Mouse (Mus musculus): ENCODE data around the gene Osbpl6. TPM values are rescaled to one million over a fixed set of nuclear protein-coding genes. Genes with fewer than 3 reads are reported as not detected.

Gene Osbpl6
- total RNA-seq, 2 experiments from 2014 or later, result 12.0 to 15.2 TPM

- DNase-seq, result no peak
Measured at GRCm38 (mm10) chr2:76421411-76421924, 15.2 kb downstream of the Osbpl6 start.

- DNase-seq, result no peak
Measured at GRCm38 (mm10) chr2:76426816-76427215, 20.5 kb downstream of the Osbpl6 start.

- DNase-seq, result no peak
Measured at GRCm38 (mm10) chr2:76429318-76429717, 23.0 kb downstream of the Osbpl6 start.

GRCm38 (mm10) chr2:76429855-76430254 is 23.5 kb downstream of the Osbpl6 start:
- DNase-seq, result no peak

DNA sequence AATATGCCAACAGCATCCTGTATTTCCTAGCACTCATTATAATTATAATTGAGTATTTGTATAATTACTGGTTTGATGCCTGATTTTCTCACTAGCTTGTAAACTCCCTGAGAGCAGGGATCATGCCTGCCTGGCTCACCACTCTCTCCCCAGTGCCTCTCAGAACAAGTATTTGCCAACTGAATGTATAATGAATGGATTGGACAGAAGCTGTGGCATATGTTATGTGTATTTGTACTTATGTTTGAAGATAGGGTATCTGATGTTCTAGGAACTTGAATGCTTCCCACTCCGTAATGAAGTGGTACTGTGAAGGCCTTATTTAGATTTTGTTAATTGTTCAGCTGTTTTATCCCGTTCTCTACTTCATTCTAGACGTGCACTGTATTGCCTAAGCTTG is 24.2 kb downstream of the Osbpl6 start:
- no peak for DNase-seq

GRCm38 (mm10) chr2:76434224-76434623 is 27.9 kb downstream of the Osbpl6 start:
- no peak for DNase-seq

GRCm38 (mm10) chr2:76435667-76436239 is 29.4 kb downstream of the Osbpl6 start:
- DNase-seq, result no peak

GRCm38 (mm10) chr2:76437372-76437771 is 31.1 kb downstream of the Osbpl6 start:
- no peak for DNase-seq

DNA sequence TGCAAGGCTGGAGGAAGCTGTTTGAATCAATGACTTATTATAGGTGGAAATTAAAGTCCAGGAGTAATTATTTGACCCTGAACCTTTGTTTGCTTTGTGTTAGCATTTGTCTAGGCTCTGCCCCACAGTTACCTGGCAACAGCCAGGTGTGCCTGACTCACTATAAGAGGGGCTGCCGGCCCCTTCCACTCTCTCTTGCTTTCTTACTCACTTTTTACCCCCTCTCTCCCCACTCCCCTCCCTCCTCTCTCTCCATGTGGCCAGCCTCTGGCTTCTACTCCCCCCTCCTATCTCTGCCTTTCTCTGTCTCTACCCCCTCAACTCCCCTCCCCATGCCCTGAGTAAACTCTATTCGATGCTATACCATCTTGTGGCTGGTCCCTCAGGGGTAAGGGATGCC is 33.2 kb downstream of the Osbpl6 start:
- no peak for DNase-seq

DNA sequence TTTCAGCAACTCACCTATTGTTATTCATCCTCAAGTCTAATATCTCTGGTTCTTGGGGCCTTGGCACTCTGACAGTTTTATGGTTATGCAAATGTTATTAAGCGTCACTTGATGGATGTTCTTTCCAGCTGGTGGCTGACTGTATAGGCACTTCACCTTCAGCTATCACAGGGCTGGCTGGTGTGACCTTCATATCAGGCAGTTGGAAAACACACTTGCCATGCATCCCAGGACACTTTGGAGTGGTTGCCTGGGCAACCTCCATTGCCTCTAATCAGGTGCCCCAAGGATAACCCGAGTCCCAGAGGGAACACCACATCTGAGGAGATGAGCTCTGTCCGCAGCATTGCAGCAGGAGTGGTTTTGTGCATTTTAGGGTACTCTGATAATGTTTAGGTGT is 35.8 kb downstream of the Osbpl6 start:
- peak; percentile 28 for DNase-seq

DNA sequence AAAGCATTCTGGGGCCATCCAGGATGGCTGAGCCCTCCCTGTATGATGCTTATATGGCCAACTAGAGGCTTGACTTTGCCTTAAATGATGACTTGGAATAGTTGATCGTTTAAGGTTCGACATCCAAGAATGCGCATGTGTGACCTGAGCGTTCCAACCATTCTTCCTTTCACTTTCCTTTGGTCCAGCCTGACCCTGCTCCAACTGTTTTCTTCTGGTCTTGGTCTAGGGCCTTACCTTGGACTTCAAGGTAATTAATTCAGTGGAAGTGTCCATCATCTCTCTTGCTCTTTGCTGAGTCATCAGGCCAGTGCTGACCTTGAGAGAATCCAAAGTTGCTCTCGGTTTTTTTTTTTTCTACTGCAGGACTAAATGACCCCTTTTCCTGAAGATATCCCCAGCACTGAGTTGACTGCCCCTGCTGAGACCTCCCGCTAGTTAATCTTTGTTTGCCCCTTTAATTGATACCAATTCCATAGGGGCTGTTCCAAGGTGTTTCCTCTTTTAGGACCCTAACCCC is 43.6 kb downstream of the Osbpl6 start:
- DNase-seq, result peak; percentile 16

DNA sequence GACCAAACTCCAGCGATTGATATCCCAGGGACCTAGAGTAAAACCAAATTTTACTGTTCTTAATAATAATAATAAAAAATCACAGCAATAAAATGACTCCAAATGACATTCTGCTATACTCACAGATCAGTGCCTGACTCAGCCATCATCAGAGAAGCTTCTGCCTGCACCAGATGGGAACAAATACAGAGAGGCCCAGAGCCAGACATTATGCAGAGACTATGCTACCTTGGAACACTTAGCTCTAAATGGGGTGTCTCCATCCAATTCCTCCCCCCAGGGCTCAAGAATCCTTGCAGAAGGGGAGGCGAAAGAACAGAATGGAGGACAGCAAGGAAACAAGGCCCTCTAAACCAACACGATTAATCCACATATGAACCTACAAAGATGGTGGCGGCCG is 60.4 kb downstream of the Osbpl6 start:
- DNase-seq, result no peak

DNA sequence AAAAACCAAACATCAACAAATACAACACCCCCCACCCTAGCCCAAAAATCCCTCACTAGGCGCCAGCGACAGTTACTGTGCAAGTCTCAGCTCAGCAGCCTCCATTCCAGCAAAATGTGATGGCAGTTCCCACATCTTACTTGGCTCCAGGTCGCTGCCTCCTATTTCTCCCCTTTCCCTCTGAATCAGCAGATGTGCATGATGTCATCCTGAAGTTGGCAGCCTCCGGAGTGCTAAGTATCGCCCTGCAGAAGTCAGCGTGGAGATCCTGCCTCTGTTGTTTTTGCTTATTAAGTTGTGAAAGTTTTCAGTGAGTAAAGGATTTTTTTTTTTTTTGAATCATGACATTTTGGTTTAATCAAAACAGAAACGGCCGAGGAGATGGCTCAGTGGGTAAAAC is 61.9 kb downstream of the Osbpl6 start:
- DNase-seq, result peak; percentile 40

DNA sequence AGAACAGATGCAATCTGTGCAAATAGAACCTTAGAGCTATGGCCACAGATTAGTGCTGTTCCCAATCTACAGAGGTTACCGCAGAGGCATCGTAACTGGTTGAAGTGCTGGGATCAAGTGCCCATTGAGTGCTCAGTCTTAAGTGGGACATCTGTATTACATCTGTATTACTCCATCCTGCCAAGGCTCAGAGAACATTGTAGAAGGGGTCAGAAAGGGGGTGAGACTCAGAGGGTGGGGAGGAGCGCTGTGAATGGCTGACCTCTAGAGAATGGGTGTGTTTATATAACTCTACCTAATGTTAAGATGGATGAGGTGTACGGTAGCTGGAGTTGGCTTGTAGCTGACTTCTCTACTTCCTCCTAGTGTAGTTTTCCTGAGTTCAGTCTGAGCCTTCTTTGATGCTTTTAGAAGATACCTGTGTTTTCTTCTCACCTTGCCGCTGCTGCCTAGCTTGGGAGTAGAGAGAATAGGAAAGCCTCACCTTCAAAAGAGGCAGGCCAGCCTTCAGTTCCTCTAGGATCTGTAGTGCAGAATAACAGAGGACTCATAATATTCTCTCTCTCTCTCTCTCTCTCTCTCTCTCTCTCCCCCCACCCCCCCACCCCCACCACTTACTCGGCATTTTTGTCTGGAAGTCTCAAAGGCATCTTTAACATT is 62.9 kb downstream of the Osbpl6 start:
- no peak for DNase-seq

DNA sequence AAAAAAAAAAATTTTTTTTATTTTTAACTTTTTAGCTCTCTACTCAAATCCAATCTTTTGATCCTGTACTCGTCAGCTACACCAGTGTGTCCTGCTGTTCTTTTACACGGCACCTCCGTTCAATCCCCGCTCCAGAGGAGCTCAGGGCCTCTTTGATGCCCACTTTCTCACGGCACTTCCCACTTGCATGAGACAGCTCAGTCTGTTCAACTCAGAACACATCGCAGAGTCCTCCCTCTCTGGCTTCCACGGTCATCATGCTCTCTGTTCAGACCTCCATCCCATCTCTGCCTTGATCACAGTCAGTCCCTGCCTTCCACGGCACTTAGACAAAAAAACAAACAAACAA is 63.4 kb downstream of the Osbpl6 start:
- DNase-seq, result no peak

- DNase-seq, result no peak
Measured at GRCm38 (mm10) chr2:76470391-76470790, 64.1 kb downstream of the Osbpl6 start.

DNA sequence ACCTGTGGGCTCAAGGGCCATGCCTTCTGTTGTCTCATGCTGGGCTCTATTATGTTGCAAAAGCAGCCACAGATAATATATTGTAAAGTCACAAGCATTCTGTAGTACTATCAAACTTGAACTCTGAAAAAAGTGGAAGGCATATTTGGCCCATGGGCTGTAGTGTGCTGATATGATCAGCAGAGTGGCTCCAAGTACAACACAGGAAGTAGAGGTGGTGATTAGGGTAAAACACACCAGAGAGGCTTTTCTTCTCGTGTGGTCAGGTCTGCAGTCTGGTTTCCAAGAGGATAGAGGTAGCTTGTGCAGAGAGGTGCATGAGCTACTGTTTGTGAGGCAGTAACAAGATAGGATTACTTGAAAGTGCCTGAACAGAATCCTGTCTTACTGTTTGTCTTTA is 69.5 kb downstream of the Osbpl6 start:
- no peak for DNase-seq

GRCm38 (mm10) chr2:76488764-76489163 is 82.5 kb downstream of the Osbpl6 start:
- no peak for DNase-seq

- no peak for DNase-seq
Measured at GRCm38 (mm10) chr2:76490198-76490597, 83.9 kb downstream of the Osbpl6 start.

DNA sequence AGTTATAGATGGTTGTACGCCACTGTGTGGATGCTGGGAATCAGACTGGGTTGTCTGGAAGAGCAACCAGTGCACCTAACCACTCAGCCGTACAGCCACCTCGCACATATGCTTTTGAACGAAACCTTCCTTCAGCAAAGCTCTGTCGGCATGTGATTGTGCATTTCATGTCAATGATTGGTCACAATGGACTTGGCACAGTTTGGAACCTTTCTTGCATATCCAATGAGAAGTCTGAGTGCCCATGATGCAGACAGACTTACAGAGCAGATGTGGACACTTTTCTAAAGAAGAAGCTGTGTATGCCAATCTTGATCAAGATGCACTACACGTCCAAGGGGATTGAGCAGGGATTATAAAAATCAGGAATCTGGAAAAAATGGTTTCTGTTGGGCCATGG is 85.1 kb downstream of the Osbpl6 start:
- DNase-seq, result no peak

DNA sequence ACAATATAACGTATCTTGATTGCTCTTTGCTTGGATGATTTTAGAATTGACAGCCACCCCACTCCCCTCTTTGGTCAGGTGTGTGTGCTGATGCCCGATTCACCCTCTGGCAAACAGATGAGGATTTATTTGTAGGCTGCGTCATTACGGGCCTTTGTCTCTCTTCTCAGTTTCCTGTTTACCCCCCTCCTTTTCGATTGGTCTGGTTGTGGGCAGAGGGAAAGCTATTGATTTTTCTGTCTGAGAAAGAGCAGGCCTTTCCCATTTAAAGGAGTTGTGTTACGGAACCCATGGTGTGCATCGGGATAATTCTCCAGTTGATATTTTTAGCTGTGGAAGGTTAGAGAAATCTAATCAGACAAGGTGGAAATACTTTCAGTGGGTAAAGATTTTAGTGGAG is 85.9 kb downstream of the Osbpl6 start:
- no peak for DNase-seq

DNA sequence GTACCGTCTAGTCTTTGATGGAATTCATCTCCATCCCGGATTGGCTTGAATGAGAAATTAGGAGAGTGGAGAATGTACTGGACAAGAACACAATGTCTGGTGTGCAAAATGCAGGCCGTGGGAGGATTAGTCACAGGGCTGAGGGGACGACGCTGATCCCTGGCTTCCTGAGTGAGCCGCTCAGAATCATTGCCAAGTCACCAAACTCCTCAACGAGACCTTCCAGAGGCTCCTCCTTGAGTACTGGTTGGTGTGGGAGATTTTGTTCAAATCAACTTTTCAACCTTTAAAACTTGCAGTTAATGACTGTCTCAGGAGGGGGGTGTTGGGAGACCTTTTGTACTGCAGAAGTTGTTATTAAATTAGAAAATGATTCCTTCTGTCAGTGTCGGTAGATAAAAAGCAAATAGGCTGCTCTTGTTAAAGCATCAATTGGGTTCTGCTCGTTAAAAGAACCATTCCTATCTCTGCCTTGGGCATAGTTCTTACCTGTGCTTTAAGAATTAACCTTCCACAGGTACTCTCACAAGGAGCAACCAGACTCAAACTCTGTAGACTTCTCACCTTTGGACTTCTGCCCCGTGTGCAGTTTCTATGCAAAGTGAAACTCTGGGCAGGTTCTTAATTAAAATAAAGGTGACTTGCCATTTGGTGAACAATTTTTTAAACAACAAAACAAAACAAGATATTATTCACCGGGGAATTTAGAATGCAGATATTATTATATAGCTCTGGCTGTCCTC is 89.9 kb downstream of the Osbpl6 start:
- peak; percentile 26 for DNase-seq

DNA sequence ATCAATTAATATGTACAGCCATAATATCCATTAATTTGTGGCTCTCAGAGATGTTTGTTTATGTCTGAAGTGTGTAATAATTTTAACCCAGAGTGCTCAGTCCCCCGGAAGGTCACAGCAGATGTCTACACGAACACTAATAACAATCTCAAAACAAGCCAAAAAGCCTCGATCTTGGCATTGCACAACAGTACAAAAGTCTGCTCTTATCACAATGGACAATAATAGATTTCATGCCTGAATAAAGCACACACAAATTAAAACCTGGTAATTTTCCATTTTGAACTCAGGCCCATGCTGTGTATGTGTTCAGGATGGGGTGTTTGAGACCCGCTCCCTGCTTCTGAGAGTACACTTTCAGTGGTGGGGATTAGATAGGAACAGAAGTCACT is 90.4 kb downstream of the Osbpl6 start:
- no peak for DNase-seq
